Mouse (Mus musculus): ENCODE data around the gene Slu7.

GRCm38 (mm10) chr11:43404150-43404807, 29.3 kb upstream of the Slu7 start:
- TF ChIP-seq CTCF (IDR thresholded peaks at IDR 0.05) (no peak), EP300 (IDR thresholded peaks at IDR 0.05; ENCODE audit: insufficient read depth, low read depth, low read length) (no peak), POLR2A (IDR thresholded peaks at IDR 0.05; ENCODE audit: insufficient read depth, low read depth, low read length) (no peak)

Measured in heart, adult 2 months (tissue).